Mouse (Mus musculus): ENCODE results near the gene Crebbp. TPM values are rescaled to one million over a fixed set of nuclear protein-coding genes. Genes with fewer than 3 reads are reported as not detected.

Gene Crebbp
- polyA plus RNA-seq, 1 experiment from 2014 or later = 44.4 TPM

DNA sequence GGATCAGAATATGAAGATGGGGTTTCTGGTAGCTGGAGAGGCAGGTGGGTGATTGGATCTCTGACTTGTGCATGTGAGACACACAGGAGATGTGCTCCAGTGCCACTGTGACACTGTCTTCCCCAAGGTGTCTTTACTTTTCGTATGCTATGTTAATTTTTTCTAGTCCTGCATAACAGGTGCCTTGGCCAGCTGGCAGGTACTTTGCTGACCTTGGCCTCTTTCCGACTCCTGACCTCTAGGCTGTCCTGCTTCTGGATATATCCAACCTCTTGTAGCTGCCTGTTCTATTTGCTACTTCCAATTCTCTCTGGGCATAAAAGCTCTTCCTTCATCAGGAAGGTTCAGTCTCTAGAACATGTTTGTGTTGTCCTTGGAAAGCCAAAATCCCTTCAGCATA lies 178.2 kb downstream of the Crebbp start:
- Histone ChIP-seq H3K4me1 (no peaks in the 10 kb centered on the region), H3K9ac (no peak overlapping the region), H3K4me3 (no peak overlapping the region), H3K9me3 (replicated peaks) (no peaks in the 10 kb centered on the region), H3K27me3 (no peaks in the 10 kb centered on the region), H3K36me3 (ENCODE audit: poor library complexity, severe bottlenecking) (peaks cover 43% of the 10 kb centered on the region), H3K27ac (no peak overlapping the region), H3K4me2 (no peak overlapping the region)
- ATAC-seq = no peak
- WGBS = 91% methylated on average over 2 of the region's 2 CpGs

- Histone ChIP-seq H3K9me3 (replicated peaks) (no peaks in the 10 kb centered on the region), H3K4me3 (no peak overlapping the region), H3K9ac (no peak overlapping the region), H3K36me3 (ENCODE audit: poor library complexity, severe bottlenecking) (peaks cover 34% of the 10 kb centered on the region), H3K4me1 (no peaks in the 10 kb centered on the region), H3K4me2 (no peak overlapping the region), H3K27ac (no peak overlapping the region), H3K27me3 (no peaks in the 10 kb centered on the region)
- no peak for ATAC-seq
- WGBS = 88% methylated on average over 3 of the region's 3 CpGs
Observed at GRCm38 (mm10) chr16:4034476-4034875, 179.3 kb downstream of the Crebbp start.

DNA sequence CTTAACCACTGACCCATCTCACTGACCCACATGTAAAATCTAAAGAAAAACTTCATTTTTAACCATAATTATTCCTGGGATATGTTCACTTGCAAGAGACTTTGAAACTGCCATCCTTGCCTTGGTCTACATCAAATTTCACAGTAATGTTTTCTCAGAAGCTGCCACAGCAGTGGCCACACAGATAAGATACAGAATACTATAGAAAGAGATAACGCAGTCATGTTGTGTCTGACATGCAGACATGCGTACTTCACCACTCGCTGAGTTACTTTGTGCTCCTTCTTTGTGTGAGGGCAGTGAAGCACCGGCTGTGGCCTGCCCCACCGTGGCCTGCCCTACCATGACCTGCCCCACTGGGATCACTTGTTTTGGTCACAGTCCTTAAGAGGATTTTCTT lies 179.8 kb downstream of the Crebbp start:
- Histone ChIP-seq H3K4me1 (no peaks in the 10 kb centered on the region), H3K4me2 (no peak overlapping the region), H3K9me3 (replicated peaks) (no peaks in the 10 kb centered on the region), H3K4me3 (no peak overlapping the region), H3K9ac (no peak overlapping the region), H3K36me3 (ENCODE audit: poor library complexity, severe bottlenecking) (peaks cover 29% of the 10 kb centered on the region), H3K27ac (no peak overlapping the region), H3K27me3 (no peaks in the 10 kb centered on the region)
- WGBS = 63% methylated on average over 5 of the region's 5 CpGs
- no peak for ATAC-seq

GRCm38 (mm10) chr16:4032341-4032748 lies 181.5 kb downstream of the Crebbp start:
- Histone ChIP-seq H3K36me3 (ENCODE audit: poor library complexity, severe bottlenecking) (peaks cover 13% of the 10 kb centered on the region), H3K4me3 (no peak overlapping the region), H3K9me3 (replicated peaks) (no peaks in the 10 kb centered on the region), H3K9ac (no peak overlapping the region), H3K27me3 (no peaks in the 10 kb centered on the region), H3K27ac (no peak overlapping the region), H3K4me2 (no peak overlapping the region), H3K4me1 (no peaks in the 10 kb centered on the region)
- 92% methylated on average over 6 of the region's 6 CpGs for WGBS
- no peak for ATAC-seq

- Histone ChIP-seq H3K4me1 (no peaks in the 10 kb centered on the region), H3K27ac (no peak overlapping the region), H3K4me3 (no peak overlapping the region), H3K9me3 (replicated peaks) (no peaks in the 10 kb centered on the region), H3K36me3 (ENCODE audit: poor library complexity, severe bottlenecking) (peaks cover 6% of the 10 kb centered on the region), H3K4me2 (no peak overlapping the region), H3K9ac (no peak overlapping the region), H3K27me3 (no peaks in the 10 kb centered on the region)
- 74% methylated on average over 5 of the region's 6 CpGs for WGBS
- ATAC-seq = no peak
Observed at GRCm38 (mm10) chr16:4031441-4032274, 182.1 kb downstream of the Crebbp start.

Small RNA genes within 50 kb of the gene (microRNA-seq; reads per million reads assigned to microRNA genes)
- not detected for gene Gm23413

Other genes starting within 250 kb of the Crebbp start
- 0.78 and 0.81 TPM in 2 replicates for gene Nlrc3, start 237.4 kb downstream of the Crebbp start, polyA plus RNA-seq (2015; fragmentation: Nextera tagmentation; extraction: Ambion mirVana)
- gene Slx4, start 210.2 kb downstream of the Crebbp start, polyA plus RNA-seq (2015; fragmentation: Nextera tagmentation; extraction: Ambion mirVana) = 18.0 and 21.3 TPM in 2 replicates
- gene Dnase1, start 177.1 kb downstream of the Crebbp start, polyA plus RNA-seq (2015; fragmentation: Nextera tagmentation; extraction: Ambion mirVana) = 5.0 and 5.2 TPM in 2 replicates
- 54.2 and 59.0 TPM in 2 replicates for gene Trap1, start 136.2 kb downstream of the Crebbp start, polyA plus RNA-seq (2015; fragmentation: Nextera tagmentation; extraction: Ambion mirVana)
- 1.0 and 1.3 TPM in 2 replicates for gene Adcy9, start 206.5 kb upstream of the Crebbp start, polyA plus RNA-seq (2015; fragmentation: Nextera tagmentation; extraction: Ambion mirVana)